Mouse (Mus musculus): ENCODE measurements around the gene Mbnl1. TPM values are rescaled to one million over a fixed set of nuclear protein-coding genes. Genes with fewer than 3 reads are reported as not detected.

The Mbnl1 gene
- total RNA-seq, 2 experiments from 2014 or later: 504 to 609 TPM

- DNase-seq: no peak
Measured at GRCm38 (mm10) chr3:60568801-60569568, 96.4 kb downstream of the Mbnl1 start.

GRCm38 (mm10) chr3:60569781-60570180, 97.2 kb downstream of the Mbnl1 start:
- DNase-seq: no peak

- DNase-seq: peak; percentile 87
Measured at GRCm38 (mm10) chr3:60570491-60571022, 97.9 kb downstream of the Mbnl1 start.

GRCm38 (mm10) chr3:60571493-60571892, 98.9 kb downstream of the Mbnl1 start:
- DNase-seq: no peak

GRCm38 (mm10) chr3:60574199-60574598, 101.6 kb downstream of the Mbnl1 start:
- peak in 1 of 2 experiments; percentile 40 for DNase-seq

- no peak for DNase-seq
Measured at GRCm38 (mm10) chr3:60574849-60575524, 102.4 kb downstream of the Mbnl1 start.

GRCm38 (mm10) chr3:60575945-60576344, 103.3 kb downstream of the Mbnl1 start:
- no peak for DNase-seq

GRCm38 (mm10) chr3:60576366-60577046, 103.9 kb downstream of the Mbnl1 start:
- DNase-seq: no peak

GRCm38 (mm10) chr3:60579880-60580279, 107.2 kb downstream of the Mbnl1 start:
- DNase-seq: no peak

GRCm38 (mm10) chr3:60580699-60581098, 108.1 kb downstream of the Mbnl1 start:
- DNase-seq: no peak

- DNase-seq: no peak
Measured at GRCm38 (mm10) chr3:60582154-60582553, 109.5 kb downstream of the Mbnl1 start.

- DNase-seq: no peak
Measured at GRCm38 (mm10) chr3:60582620-60583019, 110.0 kb downstream of the Mbnl1 start.

- DNase-seq: no peak
Measured at GRCm38 (mm10) chr3:60584704-60585103, 112.1 kb downstream of the Mbnl1 start.

GRCm38 (mm10) chr3:60586046-60586445, 113.4 kb downstream of the Mbnl1 start:
- DNase-seq: no peak

- no peak for DNase-seq
Measured at GRCm38 (mm10) chr3:60587149-60587548, 114.5 kb downstream of the Mbnl1 start.

- DNase-seq: peak; percentile 27 to 52
Measured at GRCm38 (mm10) chr3:60589361-60589760, 116.7 kb downstream of the Mbnl1 start.

GRCm38 (mm10) chr3:60595606-60596005, 123.0 kb downstream of the Mbnl1 start:
- DNase-seq: no peak

GRCm38 (mm10) chr3:60596985-60597384, 124.4 kb downstream of the Mbnl1 start:
- peak; percentile 67 to 69 for DNase-seq

- peak; percentile 83 to 84 for DNase-seq
Measured at GRCm38 (mm10) chr3:60601686-60602085, 129.1 kb downstream of the Mbnl1 start.

- DNase-seq: no peak
Measured at GRCm38 (mm10) chr3:60602923-60603549, 130.4 kb downstream of the Mbnl1 start.

- DNase-seq: no peak
Measured at GRCm38 (mm10) chr3:60603637-60604036, 131.0 kb downstream of the Mbnl1 start.

- no peak for DNase-seq
Measured at GRCm38 (mm10) chr3:60604205-60604604, 131.6 kb downstream of the Mbnl1 start.
